Mouse (Mus musculus) embryonic facial prominence, embryonic 10.5 days (tissue): ENCODE measurements at regions not wholly inside any gene's neighbourhood (a gene's known extent, or its start where the extent isn't known, plus 50 kb on each side); places are given as distances from the start of the nearest gene placed in this dataset.

Experiments
- DNase-seq: peaks from one replicate; pipeline ENCODE4 v3.0.0-alpha.2; 2017; ENCODE audit warnings: low spot score
- H3K27ac ChIP-seq: fragments of 300-500 bp; sonication (generic); replicated peaks from 2 replicates; pipeline ENCODE4 v1.5.1; 2016; ENCODE audit warnings: mild to moderate bottlenecking
- H3K27me3 ChIP-seq: fragments of 300-500 bp; sonication (generic); replicated peaks from 2 replicates; pipeline ENCODE4 v1.6.1; 2016; ENCODE audit warnings: low read depth, mild to moderate bottlenecking; ENCODE audit not compliant: poor library complexity, severe bottlenecking
- H3K36me3 ChIP-seq: fragments of 300-500 bp; sonication (generic); replicated peaks from 2 replicates; pipeline ENCODE4 v1.6.1; 2016; ENCODE audit warnings: mild to moderate bottlenecking, moderate library complexity
- H3K4me1 ChIP-seq: fragments of 300-500 bp; sonication (generic); 2 replicates; pipeline ENCODE4 v1.6.1; 2016
- H3K4me3 ChIP-seq: fragments of 300-500 bp; sonication (generic); 2 replicates; pipeline ENCODE4 v1.5.1; 2016; ENCODE audit warnings: mild to moderate bottlenecking, moderate library complexity
- H3K9me3 ChIP-seq: fragments of 300-500 bp; sonication (generic); 2 replicates; pipeline ENCODE4 v1.6.1; 2016; ENCODE audit warnings: mild to moderate bottlenecking
- WGBS: fragments of 180-500 bp; shearing (Covaris S2); methylation state at CpG from one replicate; pipeline ENCODE4 v1.1.7; 2016; 5-methylcytosine and 5-hydroxymethylcytosine counted together

DNA sequence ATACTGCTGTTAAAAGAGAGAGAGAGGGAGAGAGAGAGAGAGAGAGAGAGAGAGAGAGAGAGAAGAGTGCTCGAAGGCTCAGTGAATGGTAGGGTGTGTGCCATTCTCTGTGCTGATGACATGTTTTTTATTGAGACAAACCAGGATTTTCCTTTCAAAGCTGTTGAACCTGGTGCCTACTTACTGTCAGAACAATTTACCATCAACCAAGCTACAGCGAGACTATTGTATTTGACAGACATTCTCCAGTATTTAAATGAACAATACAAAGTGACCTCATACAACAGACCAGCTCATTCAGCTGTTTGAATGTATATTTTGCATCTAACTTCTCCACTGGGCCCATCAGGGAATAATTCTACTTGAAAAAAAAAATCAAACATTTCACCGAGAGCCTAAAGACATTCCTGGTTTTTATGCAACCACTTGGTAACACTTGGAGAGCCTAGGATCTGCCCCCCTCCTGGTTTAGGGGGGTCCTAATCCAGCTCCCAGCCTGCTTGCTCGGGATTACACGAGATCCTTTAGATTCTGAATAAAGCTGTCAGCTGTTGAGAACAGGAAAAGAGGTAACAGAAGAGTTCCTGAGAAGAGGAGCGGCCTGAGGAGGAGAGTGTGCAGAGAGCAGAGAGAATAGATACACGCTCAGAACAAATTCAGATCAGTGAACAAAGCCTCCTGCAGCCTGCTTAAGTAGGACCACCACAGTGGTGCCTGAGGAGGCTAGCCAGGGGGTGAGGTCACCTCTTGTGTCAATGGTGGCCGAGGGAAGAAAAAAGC, 117.3 kb downstream of the Anapc10 start:
- peak overlapping the region; percentile 33 for H3K4me3 ChIP-seq
- 28% methylated on average over 8 of the region's 8 CpGs for WGBS

DNA sequence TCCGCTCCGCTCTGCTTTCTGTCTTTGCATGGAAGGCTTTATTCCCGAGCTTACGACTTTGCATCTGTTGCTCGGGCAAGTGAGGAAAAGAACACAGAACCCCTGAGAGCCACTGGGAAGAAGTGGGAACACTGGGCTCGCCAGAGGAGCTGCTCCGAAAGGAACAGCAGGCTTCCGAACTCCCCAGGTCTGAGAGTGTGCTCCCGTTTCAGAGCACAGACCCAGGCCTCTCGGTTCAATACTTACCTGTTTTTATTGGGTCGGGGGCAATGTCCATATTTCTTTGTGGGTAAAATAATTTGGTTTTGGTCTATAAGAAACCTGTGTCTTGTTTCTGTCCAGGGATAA, 117.9 kb downstream of the Anapc10 start:
- Histone ChIP-seq H3K36me3 (no peaks in the 10 kb centered on the region), H3K9me3 (no peaks in the 10 kb centered on the region), H3K27ac (peak overlapping the region; percentile 67), H3K4me1 (peaks cover 16% of the 10 kb centered on the region), H3K4me3 (peak overlapping the region; percentile 33), H3K27me3 (no peaks in the 10 kb centered on the region; the same call in 1 of the 2 replicates)
- no peak for DNase-seq
- WGBS = 20% methylated on average over 11 of the region's 11 CpGs

More for the DNA sequence above, 117.3 kb downstream of the Anapc10 start:
- peak; percentile 41 for DNase-seq
- Histone ChIP-seq H3K9me3 (no peaks in the 10 kb centered on the region), H3K36me3 (no peaks in the 10 kb centered on the region), H3K27me3 (no peaks in the 10 kb centered on the region; the same call in 1 of the 2 replicates), H3K27ac (peak overlapping the region; percentile 67), H3K4me1 (peaks cover 16% of the 10 kb centered on the region)

DNA sequence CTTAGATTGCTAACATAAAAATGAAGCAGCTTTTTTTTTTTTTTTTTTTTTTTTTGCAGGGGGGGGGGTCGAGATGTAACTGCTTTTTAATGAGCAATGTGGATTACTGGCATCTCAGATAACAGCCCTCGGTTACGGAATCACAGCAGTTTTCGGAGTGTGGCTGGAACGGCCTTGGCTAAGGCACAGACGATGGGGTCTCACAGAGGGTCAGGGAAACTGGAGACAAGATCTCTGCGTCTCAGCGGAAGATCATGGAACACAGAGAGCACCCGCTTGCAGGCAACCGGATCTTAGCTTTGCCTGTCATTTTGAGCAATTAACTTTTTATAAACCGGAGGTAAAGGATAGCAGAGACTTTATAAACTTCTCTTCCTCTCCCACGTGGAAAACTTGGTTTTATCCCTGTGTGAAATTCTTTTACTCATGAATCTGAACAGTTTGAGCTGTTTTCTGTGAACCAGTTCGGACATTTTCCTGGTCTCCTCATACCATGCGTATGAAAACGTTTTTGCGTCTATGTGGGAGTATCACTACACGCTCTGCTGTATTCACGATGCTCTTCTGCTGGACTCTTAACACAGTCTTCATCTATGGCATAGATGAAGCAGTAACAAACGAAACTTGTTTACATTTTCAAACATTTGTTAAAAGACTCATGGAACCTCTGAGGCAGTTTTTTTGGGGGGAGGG, 118.5 kb downstream of the Anapc10 start:
- H3K27ac ChIP-seq = no peak overlapping the region
- H3K4me3 ChIP-seq = no peak overlapping the region
- H3K36me3 ChIP-seq = no peaks in the 10 kb centered on the region
- H3K27me3 ChIP-seq = no peaks in the 10 kb centered on the region; the same call in 1 of the 2 replicates
- H3K9me3 ChIP-seq = no peaks in the 10 kb centered on the region
- 63% methylated on average over 19 of the region's 19 CpGs for WGBS
- H3K4me1 ChIP-seq = peaks cover 16% of the 10 kb centered on the region
- peak; percentile 13 for DNase-seq

DNA sequence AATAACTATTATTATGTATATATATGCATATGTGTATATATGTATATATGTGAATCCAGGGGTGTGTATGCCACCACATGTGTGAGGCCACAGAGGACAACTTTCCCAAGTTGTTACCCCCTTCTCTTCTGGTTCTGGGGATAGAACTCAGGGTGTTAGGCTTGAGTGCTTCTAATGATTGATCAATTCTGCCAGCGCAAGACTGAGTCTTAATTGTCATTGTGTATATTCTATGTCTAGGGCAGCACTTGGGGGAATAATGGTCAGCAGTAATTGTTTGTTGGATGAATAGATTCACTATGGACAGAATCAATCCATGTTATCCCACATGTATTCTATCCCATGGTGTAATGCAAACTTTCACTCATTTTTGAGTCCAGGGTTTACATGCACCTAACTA, 127.3 kb downstream of the Anapc10 start:
- Histone ChIP-seq H3K27ac (no peak overlapping the region), H3K27me3 (no peaks in the 10 kb centered on the region), H3K36me3 (no peaks in the 10 kb centered on the region), H3K4me3 (no peak overlapping the region), H3K9me3 (no peaks in the 10 kb centered on the region), H3K4me1 (no peaks in the 10 kb centered on the region)
- 88% methylated on average over 1 of the region's 1 CpGs for WGBS
- DNase-seq = no peak

DNA sequence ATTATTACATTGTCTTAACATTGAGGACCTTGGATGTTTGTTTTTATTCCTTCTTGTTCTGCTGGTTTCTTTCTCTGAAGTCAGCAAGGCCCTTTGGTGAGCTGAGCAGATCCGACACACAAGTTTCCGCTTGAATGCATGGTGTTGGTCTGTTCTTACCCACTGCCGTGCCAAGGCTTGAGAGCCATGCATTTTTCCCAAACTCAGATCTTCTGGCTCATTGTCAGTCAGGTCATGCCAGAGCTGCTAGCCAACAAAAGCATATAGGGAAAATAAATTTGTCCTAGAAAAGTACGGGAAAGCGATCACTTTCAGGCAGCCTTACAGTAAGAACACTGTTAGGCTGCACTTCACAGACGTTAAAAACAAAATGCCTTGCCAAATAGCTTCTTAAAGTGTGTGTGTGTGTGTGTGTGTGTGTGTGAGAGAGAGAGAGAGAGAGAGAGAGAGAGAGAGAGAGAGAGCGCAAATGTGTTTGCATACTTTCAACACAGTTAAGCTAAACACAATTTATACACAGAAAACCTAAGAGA, 138.4 kb downstream of the Anapc10 start:
- WGBS = 84% methylated on average over 7 of the region's 7 CpGs
- H3K9me3 ChIP-seq = no peaks in the 10 kb centered on the region

DNA sequence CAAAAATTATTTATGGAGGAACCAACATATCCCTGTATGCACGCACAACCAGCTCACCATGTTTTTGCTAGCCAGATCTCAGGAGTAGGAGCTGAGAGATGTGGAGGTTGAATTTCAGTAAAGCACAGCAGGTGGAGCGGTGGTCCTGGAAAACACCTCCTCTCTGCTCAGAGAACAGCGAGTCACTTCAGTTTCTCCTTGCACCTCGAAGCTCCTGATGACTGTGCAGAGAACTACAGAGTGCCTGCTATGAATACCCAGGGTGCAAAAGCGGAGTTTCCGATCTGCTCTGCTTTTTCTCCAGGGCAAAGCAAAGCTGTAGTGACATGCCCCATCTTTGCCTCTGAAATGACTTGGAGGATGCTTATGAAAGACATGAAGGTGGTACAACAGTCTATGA, 138.9 kb downstream of the Anapc10 start:
- no peaks in the 10 kb centered on the region for H3K9me3 ChIP-seq
- H3K4me3 ChIP-seq = no peak overlapping the region
- no peak overlapping the region for H3K27ac ChIP-seq
- no peaks in the 10 kb centered on the region for H3K36me3 ChIP-seq
- no peak for DNase-seq
- no peaks in the 10 kb centered on the region for H3K27me3 ChIP-seq
- no peaks in the 10 kb centered on the region for H3K4me1 ChIP-seq
- 75% methylated on average over 6 of the region's 6 CpGs for WGBS

More for the DNA sequence above, 138.4 kb downstream of the Anapc10 start:
- Histone ChIP-seq H3K4me1 (no peaks in the 10 kb centered on the region), H3K4me3 (no peak overlapping the region), H3K27ac (no peak overlapping the region), H3K36me3 (no peaks in the 10 kb centered on the region), H3K27me3 (no peaks in the 10 kb centered on the region)
- no peak for DNase-seq

DNA sequence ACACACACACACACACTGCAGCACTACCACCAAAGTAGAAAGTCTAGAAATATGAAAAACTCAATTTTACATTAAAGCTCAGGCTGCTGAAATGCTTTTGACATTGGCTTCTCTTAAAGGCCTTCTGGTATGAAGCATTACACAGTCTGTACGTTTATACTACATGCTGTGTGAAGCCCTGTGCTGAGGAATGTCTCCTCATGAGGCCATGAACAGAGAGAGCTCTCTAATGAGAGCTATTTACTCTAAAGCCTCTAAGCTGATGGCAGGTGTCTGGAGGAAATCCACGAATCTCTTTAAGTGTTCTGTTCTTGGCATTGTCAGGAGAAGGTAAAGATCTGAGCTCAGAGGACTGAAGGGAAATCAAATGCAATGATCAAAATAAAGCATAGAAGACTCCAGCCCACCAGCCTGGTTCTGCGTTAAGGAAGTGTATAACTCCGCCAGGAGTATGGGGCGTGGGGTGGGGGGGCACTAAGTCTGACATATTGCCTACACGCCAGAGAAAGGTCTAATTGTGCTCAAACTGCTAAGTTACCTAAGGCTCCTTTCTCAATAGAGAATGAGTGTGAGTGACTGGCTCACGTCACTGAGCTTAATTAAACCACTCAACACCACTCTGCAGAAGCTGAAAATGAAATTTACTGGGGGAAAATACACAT, 160.9 kb downstream of the Anapc10 start:
- 77% methylated on average over 7 of the region's 7 CpGs for WGBS
- no peaks in the 10 kb centered on the region for H3K4me1 ChIP-seq
- no peak overlapping the region for H3K27ac ChIP-seq
- no peaks in the 10 kb centered on the region for H3K27me3 ChIP-seq
- no peaks in the 10 kb centered on the region for H3K9me3 ChIP-seq
- no peak overlapping the region for H3K4me3 ChIP-seq
- no peak for DNase-seq
- H3K36me3 ChIP-seq = no peaks in the 10 kb centered on the region

DNA sequence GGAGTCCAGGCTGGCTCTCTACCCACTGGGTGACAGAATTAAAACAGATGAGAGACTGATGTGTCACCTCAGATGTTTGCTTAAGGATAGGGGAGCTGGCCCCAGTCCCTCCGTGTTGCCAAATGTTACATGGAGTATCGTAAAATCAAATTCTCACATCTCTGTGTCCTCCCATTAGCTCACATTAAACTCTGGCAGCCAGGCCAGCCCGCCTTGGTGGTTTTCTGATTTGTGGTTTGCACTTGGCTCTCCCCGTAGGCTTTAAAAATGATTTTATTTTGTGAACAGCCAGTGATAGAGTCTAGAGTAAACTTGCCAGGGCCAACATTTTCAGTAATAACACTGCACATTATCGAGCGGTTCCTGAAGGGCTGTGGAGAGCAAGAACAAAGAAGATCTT, 149.8 kb downstream of the Hhip start:
- H3K4me3 ChIP-seq = no peak overlapping the region
- 84% methylated on average over 6 of the region's 6 CpGs for WGBS
- no peaks in the 10 kb centered on the region for H3K9me3 ChIP-seq
- H3K27me3 ChIP-seq = no peaks in the 10 kb centered on the region
- no peaks in the 10 kb centered on the region for H3K36me3 ChIP-seq
- no peak for DNase-seq
- H3K4me1 ChIP-seq = no peaks in the 10 kb centered on the region
- H3K27ac ChIP-seq = no peak overlapping the region
